ENCODE assay signal across 1 mouse cellular context in the genomic region with DNA sequence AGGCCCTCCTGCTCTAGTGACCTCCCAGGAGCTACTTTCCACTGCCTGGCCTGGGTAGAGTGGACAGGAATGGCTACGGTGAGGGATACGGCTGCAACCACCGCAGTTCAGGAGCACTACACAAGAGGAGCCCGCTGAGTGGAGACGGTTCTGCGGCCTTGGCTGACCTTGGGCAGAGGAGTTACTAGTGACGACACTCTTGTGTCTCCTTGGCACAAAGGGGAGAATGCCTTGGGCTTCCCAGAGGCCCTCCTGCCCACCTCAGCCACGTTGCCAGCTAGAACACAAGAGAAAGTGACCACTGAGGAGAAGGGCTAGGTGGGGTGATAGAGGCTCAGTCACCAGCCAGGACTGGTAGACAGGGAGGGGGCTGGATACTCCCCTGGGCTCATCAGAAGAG.
TF ChIP-seq lines count a peak whose summit lies in the region.

No protein-coding gene starts in this region.

TF ChIP-seq in myocyte, 11 proteins besides CTCF, POLR2A, EP300 and RAD21 (continued from another document):
- no peak for TF ChIP-seq POLR2AphosphoS2 (IDR thresholded peaks at IDR 0.05; ENCODE audit: insufficient read length, low read depth)
- TF ChIP-seq MYOD1 (IDR thresholded peaks at IDR 0.05; ENCODE audit: control insufficient read depth in 1 of 3, insufficient read length in 2 of 3, low read depth in 2 of 3): no peak
- no peak for TF ChIP-seq REST (IDR thresholded peaks at IDR 0.05; ENCODE audit: insufficient read depth, insufficient read length)
- TF ChIP-seq SRF (IDR thresholded peaks at IDR 0.05; ENCODE audit: control insufficient read depth, insufficient read length, low read depth): no peak
- TF ChIP-seq TCF3 (IDR thresholded peaks at IDR 0.05; ENCODE audit: insufficient read length, low read depth): no peak
- TF ChIP-seq CEBPB (IDR thresholded peaks at IDR 0.05; ENCODE audit: insufficient read depth, poor library complexity, severe bottlenecking): no peak
- no peak for TF ChIP-seq TCF12 (IDR thresholded peaks at IDR 0.05; ENCODE audit: insufficient read depth, poor library complexity, severe bottlenecking)
